Mouse (Mus musculus) neural tube, embryonic 10.5 days (tissue): ENCODE data around the gene Ap2a1.

ENCODE experiments used
- DNase-seq: peaks from one replicate; pipeline ENCODE4 v3.0.0-alpha.2; 2017; ENCODE audit warnings: low spot score; ENCODE audit errors: extremely low spot score

Gene Ap2a1

DNA sequence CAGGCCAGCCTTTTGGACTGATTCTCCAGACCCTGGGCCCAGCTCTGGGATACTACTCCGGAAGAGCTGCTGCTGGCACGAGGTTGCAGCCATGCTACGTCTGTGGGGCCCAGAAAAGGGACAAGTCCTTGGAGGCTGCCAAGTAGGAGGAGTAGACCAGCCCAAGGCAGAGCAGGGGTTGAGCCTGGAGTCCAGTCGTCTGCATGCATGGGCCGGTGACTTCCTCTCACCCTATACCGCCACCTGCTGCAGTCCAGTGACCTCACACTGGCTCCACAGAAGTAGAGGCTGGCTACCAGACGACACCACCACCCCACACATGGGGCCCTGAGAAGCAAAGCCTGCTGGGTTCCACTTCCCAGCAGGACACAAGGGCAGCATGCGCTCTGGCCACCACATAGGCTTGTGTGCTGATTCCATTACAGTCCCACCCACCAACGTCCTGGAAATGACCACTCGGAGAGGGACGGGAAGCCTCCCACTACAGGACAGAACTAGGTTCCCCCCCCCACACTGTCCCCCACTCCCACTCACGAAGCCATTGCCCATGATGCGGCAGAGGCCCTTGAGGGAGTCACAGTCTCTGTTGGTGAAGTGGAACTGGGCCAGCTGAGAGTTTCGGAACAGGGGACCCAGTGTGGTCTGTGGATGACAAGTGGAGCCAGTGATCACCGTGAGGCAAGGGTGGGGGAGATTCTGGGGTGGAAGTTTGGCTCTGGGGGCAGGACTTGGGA lies 62.9 kb downstream of the Ap2a1 start:
- no peak for DNase-seq

GRCm38 (mm10) chr7:44864595-44865542 lies 64.4 kb downstream of the Ap2a1 start:
- DNase-seq, result no peak

DNA sequence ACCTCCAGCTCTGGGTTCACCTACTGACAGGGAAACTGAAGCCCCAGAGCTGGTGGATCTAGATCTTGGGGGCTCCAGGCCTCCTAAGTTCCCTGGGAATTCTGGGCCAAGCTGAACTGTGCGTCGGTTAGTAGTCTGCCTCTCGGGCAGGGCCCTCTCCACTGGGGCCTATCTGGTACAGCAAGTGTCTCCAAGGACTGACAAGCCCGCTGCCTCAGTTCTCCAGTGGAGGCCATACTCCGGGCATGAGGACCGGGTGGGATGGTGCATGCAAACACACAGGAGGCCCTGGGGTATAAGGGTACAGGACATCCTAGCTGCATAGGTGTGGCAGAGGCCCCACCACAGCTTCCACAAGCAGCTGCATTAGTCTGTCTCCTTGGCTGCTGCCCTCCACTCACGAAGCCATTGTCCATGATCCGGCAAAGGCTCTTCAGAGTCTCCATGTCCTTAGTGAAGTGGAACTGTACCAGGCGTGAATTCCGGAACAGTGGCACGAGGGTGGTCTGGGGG lies 65.3 kb downstream of the Ap2a1 start:
- DNase-seq, result no peak

DNA sequence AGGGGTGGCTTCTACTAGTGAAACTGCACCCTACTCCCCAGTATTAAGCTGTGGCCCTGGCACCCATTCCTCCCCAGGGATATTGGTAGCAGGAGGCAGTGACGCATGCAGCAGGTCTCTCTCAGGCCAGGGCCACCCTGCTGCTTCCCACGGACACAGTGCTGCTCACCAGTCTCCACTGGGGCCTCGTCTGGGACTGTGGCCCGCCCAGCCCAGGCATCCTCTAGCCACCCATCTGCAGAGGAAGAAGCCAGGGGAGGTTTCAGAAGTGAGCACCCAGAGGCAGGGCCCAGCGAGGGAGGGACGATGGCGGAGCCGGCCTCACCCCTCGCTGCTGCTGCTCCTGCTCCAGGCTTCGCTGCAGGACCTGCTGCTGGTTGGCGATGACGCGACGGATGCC lies 66.1 kb downstream of the Ap2a1 start:
- no peak for DNase-seq

DNA sequence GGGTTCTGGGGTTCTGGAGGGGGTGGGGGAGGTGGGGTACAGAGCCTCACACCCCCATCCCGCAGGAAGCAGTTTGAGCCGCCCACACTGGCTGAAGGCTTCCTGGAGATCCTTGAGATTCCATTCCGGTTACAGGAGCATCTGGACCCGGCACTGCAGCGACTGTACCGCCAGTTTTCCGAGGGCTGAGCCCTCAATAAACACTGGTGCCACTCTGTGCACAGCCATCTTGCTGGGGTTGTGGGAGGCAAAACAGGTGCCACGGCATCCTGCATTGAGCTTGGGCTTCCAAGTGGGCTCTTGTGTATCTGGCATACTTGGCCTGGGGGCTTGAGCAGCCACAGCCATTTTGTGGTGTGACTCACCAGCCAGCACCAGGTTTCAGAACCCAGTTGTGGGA lies 66.9 kb downstream of the Ap2a1 start:
- DNase-seq, result no peak

DNA sequence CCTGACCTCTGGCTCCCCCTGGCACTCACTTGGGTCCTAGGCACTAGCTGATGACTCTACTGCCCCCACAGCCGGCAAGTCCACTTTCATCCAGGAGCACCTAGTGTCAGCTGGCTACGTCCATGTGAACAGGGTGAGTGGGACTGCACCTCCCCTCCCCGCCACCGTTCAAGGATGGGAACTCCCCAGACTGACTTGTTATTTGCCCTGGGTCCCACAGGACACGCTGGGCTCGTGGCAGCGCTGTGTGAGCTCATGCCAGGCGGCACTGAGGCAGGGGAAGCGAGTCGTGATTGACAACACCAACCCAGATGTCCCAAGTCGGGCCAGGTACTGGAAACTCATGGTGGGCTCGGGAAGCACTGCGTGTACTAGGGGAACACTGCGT lies 67.9 kb downstream of the Ap2a1 start:
- no peak for DNase-seq

GRCm38 (mm10) chr7:44860576-44861428 lies 68.5 kb downstream of the Ap2a1 start:
- DNase-seq, result peak; percentile 76

DNA sequence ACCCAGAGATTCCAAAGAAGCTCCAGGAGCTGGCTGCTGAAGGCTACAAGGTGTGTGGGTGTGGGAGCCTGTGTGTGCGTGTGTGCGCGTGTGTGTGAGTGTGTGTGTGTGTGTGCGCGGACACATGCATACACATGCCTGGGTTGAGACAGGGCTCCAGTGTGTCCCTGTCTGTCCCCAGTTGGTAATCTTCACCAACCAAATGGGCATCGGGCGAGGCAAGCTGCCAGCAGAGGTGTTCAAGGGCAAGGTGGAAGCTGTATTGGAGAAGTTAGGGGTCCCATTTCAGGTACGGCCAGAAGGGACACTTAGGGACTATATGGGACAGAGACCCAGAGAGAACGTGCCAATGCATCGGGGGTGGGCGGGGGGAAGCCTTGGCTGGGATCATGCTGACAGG lies 69.4 kb downstream of the Ap2a1 start:
- no peak for DNase-seq

DNA sequence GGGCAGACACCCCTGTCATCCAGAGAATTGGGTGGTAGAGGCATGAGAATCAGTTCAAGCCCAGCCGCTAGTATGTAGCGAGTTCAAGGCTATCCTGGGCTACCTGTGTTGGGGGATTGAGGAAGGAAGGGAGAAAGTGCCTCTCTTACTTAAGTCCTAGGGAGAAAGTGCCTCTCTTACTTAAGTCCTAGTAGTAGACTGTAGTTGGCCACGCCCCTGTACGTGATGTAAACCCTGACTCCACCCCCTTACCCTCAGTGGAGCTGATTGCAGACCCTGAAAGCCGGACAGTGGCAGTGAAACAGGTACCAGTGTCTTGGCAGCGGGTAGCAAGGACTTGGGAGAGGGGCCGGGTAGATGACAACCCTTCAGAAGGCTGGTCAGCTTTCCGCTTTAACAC lies 71.4 kb downstream of the Ap2a1 start:
- no peak for DNase-seq

DNA sequence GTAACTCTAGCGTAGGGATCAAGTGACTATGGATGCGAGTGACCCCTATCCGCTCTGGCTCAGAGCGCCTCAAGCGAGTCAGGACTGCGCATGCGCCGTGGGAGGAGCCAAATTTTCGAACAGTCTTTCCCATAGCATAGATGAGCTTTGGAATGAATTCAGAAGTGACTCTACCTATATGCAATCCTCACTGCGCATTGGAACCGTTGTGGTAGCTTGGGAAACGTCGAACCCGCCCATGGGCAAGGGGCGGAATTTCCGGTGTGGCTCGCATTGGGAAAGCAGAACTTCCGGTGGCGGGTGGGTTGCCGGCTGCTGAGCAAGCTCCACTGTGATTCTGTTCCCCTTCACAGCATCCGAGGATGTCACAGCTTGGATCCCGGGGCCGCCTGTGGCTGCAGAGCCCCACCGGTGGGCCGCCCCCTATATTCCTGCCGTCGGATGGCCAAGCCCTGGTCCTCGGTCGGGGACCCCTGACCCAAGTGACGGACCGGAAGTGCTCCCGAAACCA lies 72.2 kb downstream of the Ap2a1 start, which contains the start of gene Pnkp:
TSS of gene Pnkp (plus strand) at position 98 of the 511 bp plus-strand sequence.
- peak; percentile 91 for DNase-seq

DNA sequence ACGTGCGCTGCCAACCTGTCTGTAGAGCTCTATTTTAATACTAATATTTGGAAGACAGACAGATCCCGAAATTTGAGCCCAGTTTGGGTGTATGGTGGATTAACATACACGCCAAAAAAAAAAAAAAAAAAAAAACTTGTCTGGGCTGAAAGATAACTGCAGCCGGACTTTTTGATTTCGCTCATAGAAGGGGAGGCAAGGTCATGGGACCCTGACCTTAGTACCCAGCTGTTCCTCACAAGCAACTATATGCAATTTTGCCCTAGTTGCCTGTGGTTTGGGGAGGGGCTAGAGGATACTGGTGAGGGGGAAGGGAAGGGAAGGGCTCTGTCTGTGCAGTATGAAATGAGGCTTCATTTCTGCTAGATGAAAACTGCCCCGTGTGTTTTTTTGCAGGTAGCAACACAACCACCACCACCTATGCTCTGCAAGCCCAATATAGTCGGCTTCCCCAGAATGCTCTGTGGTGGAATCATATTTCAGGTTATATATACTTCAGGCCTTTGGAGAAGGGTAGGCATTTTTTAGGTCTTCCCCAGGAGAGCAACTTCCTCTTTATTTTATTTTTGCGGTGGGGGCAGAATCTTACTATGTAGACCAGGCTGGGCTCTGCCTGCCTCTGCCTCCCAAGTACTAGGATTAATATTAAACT lies 72.9 kb downstream of the Ap2a1 start:
- DNase-seq, result no peak

DNA sequence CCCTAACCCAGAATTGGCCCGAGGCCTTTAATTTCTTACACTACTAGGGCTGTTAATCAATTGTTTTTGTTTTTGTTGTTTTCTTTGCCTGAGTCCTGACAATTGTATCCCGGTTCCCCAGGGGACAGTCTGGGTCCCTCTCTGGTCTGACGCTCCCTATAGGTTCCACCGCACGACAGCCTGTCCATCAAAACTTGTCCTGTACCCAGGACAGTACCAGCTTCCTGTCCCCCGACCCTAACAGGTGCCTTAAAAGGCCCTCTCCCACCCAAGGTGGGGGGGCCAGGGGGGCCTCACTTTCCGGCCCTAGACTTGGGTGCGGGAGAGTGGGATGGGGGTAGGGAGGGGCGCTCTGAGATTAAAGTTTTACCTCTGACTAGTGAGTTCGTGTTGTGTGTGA lies 74.3 kb downstream of the Ap2a1 start:
- DNase-seq, result no peak

DNA sequence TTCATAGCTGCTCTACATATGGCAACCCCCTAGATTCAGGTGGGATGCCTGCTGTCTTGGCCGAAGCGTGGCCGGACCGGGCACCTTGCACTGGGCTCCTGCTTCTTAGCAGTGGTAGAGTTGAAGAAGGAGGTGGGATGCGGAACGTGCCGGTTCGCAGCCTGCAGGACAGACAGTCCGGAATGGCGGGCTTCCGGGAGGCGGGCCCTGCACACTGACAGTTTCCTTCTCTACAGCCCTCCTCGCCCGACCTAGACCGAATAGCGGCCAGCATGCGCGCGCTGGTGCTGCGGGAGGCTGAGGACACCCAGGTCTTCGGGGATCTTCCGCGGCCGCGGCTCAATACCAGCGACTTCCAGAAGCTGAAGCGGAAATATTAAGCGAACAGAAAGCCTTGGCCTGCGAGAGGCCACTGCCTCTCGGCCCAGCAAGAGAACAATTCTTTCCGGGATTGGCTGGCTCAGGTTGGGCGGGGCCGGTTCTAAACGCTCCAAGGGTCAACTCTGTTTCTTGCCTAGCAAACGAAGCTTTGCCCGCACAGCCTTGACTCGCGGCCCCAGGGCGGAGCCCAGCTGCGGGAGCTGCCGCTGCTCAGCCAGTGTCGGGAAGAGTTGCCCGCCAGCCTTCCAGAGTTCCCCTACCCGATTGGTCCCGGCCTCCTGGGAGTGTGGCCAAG lies 74.8 kb downstream of the Ap2a1 start:
- DNase-seq, result peak; percentile 76

GRCm38 (mm10) chr7:44853596-44854355 lies 75.5 kb downstream of the Ap2a1 start:
- no peak for DNase-seq

DNA sequence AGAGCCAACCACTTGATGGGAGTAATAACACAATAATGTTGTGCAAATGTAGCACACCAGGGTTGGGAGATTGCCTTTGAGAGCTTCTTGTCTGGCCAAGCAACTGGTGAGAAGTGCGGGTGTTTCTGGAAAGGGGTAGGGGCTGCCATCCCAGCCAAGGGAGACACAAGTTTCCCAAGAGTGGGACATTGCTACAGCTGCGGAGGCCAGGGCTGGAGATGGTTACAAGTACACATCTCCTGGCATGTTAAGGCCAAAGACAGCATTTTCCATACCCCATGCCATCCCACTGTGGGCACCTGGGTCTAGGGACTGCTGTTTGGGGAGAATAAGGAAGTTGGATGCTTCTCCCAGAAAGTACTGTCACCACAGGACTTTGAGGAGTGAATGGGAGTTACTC lies 76.2 kb downstream of the Ap2a1 start:
- DNase-seq, result no peak

GRCm38 (mm10) chr7:44852259-44853027 lies 76.9 kb downstream of the Ap2a1 start:
- no peak for DNase-seq

GRCm38 (mm10) chr7:44851625-44852234 lies 77.6 kb downstream of the Ap2a1 start:
- DNase-seq, result no peak
